Comparison of ENCODE assay signal across 11 mouse cellular contexts in the genomic region with DNA sequence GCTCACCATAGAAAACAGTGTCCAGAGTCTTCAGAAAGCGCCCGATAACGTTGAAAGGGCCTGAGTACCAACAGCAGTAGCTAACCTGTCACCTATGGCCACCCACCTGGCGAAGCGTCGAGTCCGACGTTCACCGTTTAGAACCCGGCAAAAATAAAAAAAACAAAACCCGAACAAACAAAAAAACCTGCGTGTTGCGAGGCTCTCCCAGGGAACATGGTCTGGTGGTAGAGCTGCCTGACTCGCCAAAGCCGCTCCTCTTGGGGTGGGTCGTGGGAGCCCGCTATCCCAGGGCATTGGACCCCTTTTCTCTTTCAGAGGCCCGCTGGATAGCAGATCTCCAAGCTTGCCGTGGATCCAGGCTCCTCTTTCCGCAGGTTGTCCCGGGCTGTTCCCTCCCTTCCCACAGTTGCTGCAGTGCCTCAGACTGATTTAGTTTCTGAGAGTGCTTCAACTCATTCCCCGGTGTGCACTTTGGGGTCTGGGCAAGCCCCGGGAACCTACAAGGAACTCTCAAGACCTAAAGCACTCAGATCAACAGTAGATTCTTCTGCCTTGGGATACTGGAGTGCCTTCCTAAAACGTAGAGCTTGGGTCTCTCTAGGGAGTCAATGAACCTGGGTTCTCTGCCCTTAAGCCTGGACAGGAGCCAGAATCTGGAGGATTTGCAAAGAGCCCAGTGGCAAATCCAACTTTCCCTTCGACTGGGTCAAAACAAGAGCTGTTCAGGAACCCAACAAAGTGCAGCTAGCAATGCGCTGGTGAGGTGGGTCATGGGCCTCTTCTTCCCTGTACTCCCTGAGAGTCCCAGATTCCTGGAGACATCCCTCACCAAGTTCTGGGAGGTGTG. TPM values are rescaled to one million over a fixed set of nuclear protein-coding genes. Genes with fewer than 3 reads are reported as not detected.
A peak's percentile ranks its signal among the peaks of the same experiment; 100 is the strongest.
DNase-seq lines count a peak whose midpoint lies in the region; ATAC-seq and TF ChIP-seq lines count a peak whose summit lies in the region.
"Had no signal": no experiment of that assay in that cellular context is flagged by ENCODE, and none has a peak within 500 bp of the region (broad histone marks: within the 10 kb centered on the region; RNA-seq: fewer than 3 reads in every experiment).

No protein-coding gene starts in this region.

- H3K27ac ChIP-seq in kidney, embryonic 15.5 days: no peak overlapping the region
- no peak overlapping the region for H3K27ac ChIP-seq in intestine, embryonic 14.5 days (ENCODE audit: low read depth)
- no peak overlapping the region for H3K27ac ChIP-seq in midbrain, postnatal 0 days (ENCODE audit: low read depth, low read length)

- peaks cover 92% of the 10 kb centered on the region for H3K27me3 ChIP-seq in kidney, embryonic 15.5 days
- H3K27me3 ChIP-seq in intestine, embryonic 14.5 days (replicated peaks; ENCODE audit: control insufficient read depth, insufficient read depth, low read length): peaks cover 85% of the 10 kb centered on the region
- peaks cover 69% of the 10 kb centered on the region for H3K27me3 ChIP-seq in midbrain, postnatal 0 days (ENCODE audit: insufficient read depth, low read length)

- no peaks in the 10 kb centered on the region for H3K36me3 ChIP-seq in kidney, embryonic 15.5 days
- H3K36me3 ChIP-seq in intestine, embryonic 14.5 days (ENCODE audit: control insufficient read depth, insufficient read depth, low read length): no peaks in the 10 kb centered on the region
- H3K36me3 ChIP-seq in midbrain, postnatal 0 days (ENCODE audit: insufficient read depth, low read length): no peaks in the 10 kb centered on the region

- peak overlapping the region; percentile 14; the same call in 1 of the 2 replicates for H3K4me3 ChIP-seq in kidney, embryonic 15.5 days (replicated peaks)
- H3K4me3 ChIP-seq in intestine, embryonic 14.5 days (ENCODE audit: low read depth, low read length): no peak overlapping the region
- 0 out of 2 replicates have a peak overlapping the region, but pooled peaks have one; percentile 3 for H3K4me3 ChIP-seq in midbrain, postnatal 0 days (ENCODE audit: low read depth, low read length)

- H3K9ac ChIP-seq in kidney, embryonic 15.5 days: no peak overlapping the region
- H3K9ac ChIP-seq in intestine, embryonic 14.5 days (ENCODE audit: low read length): no peak overlapping the region
- no peak overlapping the region for H3K9ac ChIP-seq in midbrain, postnatal 0 days (replicated peaks; ENCODE audit: low read length, poor library complexity, severe bottlenecking)

- peaks cover 32% of the 10 kb centered on the region for H3K4me1 ChIP-seq in kidney, embryonic 15.5 days
- H3K4me1 ChIP-seq in intestine, embryonic 14.5 days (replicated peaks; ENCODE audit: control insufficient read depth, insufficient read depth, low read length): no peaks in the 10 kb centered on the region; the same call in 1 of the 2 replicates
- 0 out of 2 replicates have a peak, but pooled peaks cover 3% of the 10 kb centered on the region for H3K4me1 ChIP-seq in midbrain, postnatal 0 days (ENCODE audit: insufficient read depth, low read length)

- ATAC-seq in kidney, embryonic 15.5 days (replicated peaks; ENCODE audit: low FRiP score): no peak
- no peak for ATAC-seq in intestine, embryonic 14.5 days (replicated peaks; ENCODE audit: low FRiP score, low TSS enrichment, low read depth)
- ATAC-seq in midbrain, postnatal 0 days (ENCODE audit: low FRiP score): no peak
- ATAC-seq: Patski had no signal

- H3K4me2 ChIP-seq in kidney, embryonic 15.5 days: peak overlapping the region; percentile 35
- H3K4me2 ChIP-seq in intestine, embryonic 14.5 days (ENCODE audit: low read length): no peak overlapping the region
- peak overlapping the region; percentile 33; the same call in 1 of the 2 replicates for H3K4me2 ChIP-seq in midbrain, postnatal 0 days (ENCODE audit: low read depth, low read length, poor library complexity, severe bottlenecking)

- WGBS in kidney, embryonic 15.5 days: 5% methylated on average over 26 of the region's 26 CpGs
- 5% methylated on average over 26 of the region's 26 CpGs for WGBS in intestine, embryonic 14.5 days
- WGBS in midbrain, postnatal 0 days: 4% methylated on average over 26 of the region's 26 CpGs

- peak; percentile 53 for DNase-seq in adrenal gland, postnatal 14 days
- DNase-seq in adrenal gland, adult 2 months: no peak
- no peak for DNase-seq in kidney, adult 18-20 months
- peak; percentile 66 for DNase-seq in intestine, embryonic 14.5 days (ENCODE audit: low spot score)
- DNase-seq in midbrain, postnatal 0 days (ENCODE audit: low spot score): no peak
- no peak for DNase-seq in left cerebral cortex, postnatal 10 days (ENCODE audit: extremely low spot score in 1 of 2, low spot score in 2 of 2)
- DNase-seq in frontal cortex, postnatal 10 days (ENCODE audit: low spot score in 2 of 2): no peak

- no peaks in the 10 kb centered on the region for H3K9me3 ChIP-seq in kidney, embryonic 15.5 days (replicated peaks)
- no peaks in the 10 kb centered on the region for H3K9me3 ChIP-seq in intestine, embryonic 14.5 days (ENCODE audit: control insufficient read depth, low read length)
- H3K9me3 ChIP-seq in midbrain, postnatal 0 days (ENCODE audit: low read length): no peaks in the 10 kb centered on the region

- no peak for TF ChIP-seq CTCF in midbrain, postnatal 0 days (IDR thresholded peaks at IDR 0.05)

- intact Hi-C loops in left cerebral cortex, postnatal 10 days (cut with DNase I): no loop called here

RNA-seq across cellular contexts. Expression of gene Tfap2e, which starts 3.3 kb away (rescaled TPM):
- total RNA-seq in adrenal gland, postnatal 14 days (2021): not detected in 2 replicates
- not detected for total RNA-seq in adrenal gland, adult 2 months (2021)
- not detected in 2 replicates for polyA plus RNA-seq in adrenal gland, adult 2 months (2012; rRNA removed)
- polyA plus RNA-seq in kidney, embryonic 15.5 days (2015; fragmentation: Nextera tagmentation; extraction: Ambion mirVana): not detected in 2 replicates
- not detected in 2 replicates for polyA plus RNA-seq in intestine, embryonic 14.5 days (2014; fragmentation: Nextera tagmentation; extraction: Ambion mirVana)
- 0.14 TPM in 1 of 2 replicates, not detected in the other for total RNA-seq in midbrain, postnatal 0 days (2014; rRNA removed)
- 0.15 and 0.31 TPM in 2 replicates for polyA plus RNA-seq in midbrain, postnatal 0 days (2015; fragmentation: Nextera tagmentation; extraction: Ambion mirVana)
- not detected for total RNA-seq in left cerebral cortex, postnatal 10 days (2021)
- total RNA-seq: layer of hippocampus, postnatal 25 days had no signal
- polyA plus RNA-seq: gonadal fat pad, adult 2 months; Patski had no signal

RNA-seq across cellular contexts. Expression of gene Ncdn, which starts 20.5 kb away (rescaled TPM):
- 23.8 and 30.8 TPM in 2 replicates for total RNA-seq in adrenal gland, postnatal 14 days (2021)
- total RNA-seq in adrenal gland, adult 2 months (2021): 10 to 100 TPM; 32.4 to 36.4 TPM
- polyA plus RNA-seq in adrenal gland, adult 2 months (2012; rRNA removed): 66.6 and 82.2 TPM in 2 replicates
- 27.1 and 28.2 TPM in 2 replicates for polyA plus RNA-seq in kidney, embryonic 15.5 days (2015; fragmentation: Nextera tagmentation; extraction: Ambion mirVana)
- polyA plus RNA-seq in intestine, embryonic 14.5 days (2014; fragmentation: Nextera tagmentation; extraction: Ambion mirVana): 29.0 and 29.8 TPM in 2 replicates
- 322 and 393 TPM in 2 replicates for total RNA-seq in midbrain, postnatal 0 days (2014; rRNA removed)
- polyA plus RNA-seq in midbrain, postnatal 0 days (2015; fragmentation: Nextera tagmentation; extraction: Ambion mirVana): 186 and 194 TPM in 2 replicates
- total RNA-seq in left cerebral cortex, postnatal 10 days (2021): 100 to 1,000 TPM; 694 to 719 TPM

RNA-seq across cellular contexts. Expression of gene AU040320, which starts 20.6 kb away (rescaled TPM):
- 28.9 and 32.4 TPM in 2 replicates for total RNA-seq in adrenal gland, postnatal 14 days (2021)
- total RNA-seq in adrenal gland, adult 2 months (2021): 10 to 100 TPM; 36.6 to 40.7 TPM
- 29.0 and 35.2 TPM in 2 replicates for polyA plus RNA-seq in adrenal gland, adult 2 months (2012; rRNA removed)
- 24.5 and 27.8 TPM in 2 replicates for polyA plus RNA-seq in kidney, embryonic 15.5 days (2015; fragmentation: Nextera tagmentation; extraction: Ambion mirVana)
- polyA plus RNA-seq in intestine, embryonic 14.5 days (2014; fragmentation: Nextera tagmentation; extraction: Ambion mirVana): 27.2 and 28.9 TPM in 2 replicates
- total RNA-seq in midbrain, postnatal 0 days (2014; rRNA removed): 35.5 and 38.0 TPM in 2 replicates
- polyA plus RNA-seq in midbrain, postnatal 0 days (2015; fragmentation: Nextera tagmentation; extraction: Ambion mirVana): 37.2 and 40.1 TPM in 2 replicates
- 10 to 100 TPM; 54.6 to 57.3 TPM for total RNA-seq in left cerebral cortex, postnatal 10 days (2021)

RNA-seq across cellular contexts. Expression of gene Psmb2, which starts 55.3 kb away (rescaled TPM):
- 184 and 190 TPM in 2 replicates for total RNA-seq in adrenal gland, postnatal 14 days (2021)
- total RNA-seq in adrenal gland, adult 2 months (2021): 100 to 1,000 TPM; 159 to 189 TPM
- 133 and 175 TPM in 2 replicates for polyA plus RNA-seq in adrenal gland, adult 2 months (2012; rRNA removed)
- 457 and 491 TPM in 2 replicates for polyA plus RNA-seq in kidney, embryonic 15.5 days (2015; fragmentation: Nextera tagmentation; extraction: Ambion mirVana)
- 522 and 542 TPM in 2 replicates for polyA plus RNA-seq in intestine, embryonic 14.5 days (2014; fragmentation: Nextera tagmentation; extraction: Ambion mirVana)
- 196 and 209 TPM in 2 replicates for total RNA-seq in midbrain, postnatal 0 days (2014; rRNA removed)
- polyA plus RNA-seq in midbrain, postnatal 0 days (2015; fragmentation: Nextera tagmentation; extraction: Ambion mirVana): 433 and 436 TPM in 2 replicates
- 100 to 1,000 TPM; 126 TPM for total RNA-seq in left cerebral cortex, postnatal 10 days (2021)

Comparison
In these comparisons a context has a peak if more than half of its experiments do, and no peak if none do; other contexts are left out.
1. DNase-seq: peak in adrenal gland, postnatal 14 days (single experiment) and intestine, embryonic 14.5 days (single experiment); none in adrenal gland, adult 2 months (single experiment), kidney, adult 18-20 months (single experiment), midbrain, postnatal 0 days (single experiment), left cerebral cortex, postnatal 10 days (0 of 2) and frontal cortex, postnatal 10 days (0 of 2).